Mouse (Mus musculus): ENCODE data around the gene Gm14226.
"Not testable (repeated sequence)": the region's sequence is repeated elsewhere in the genome, so short reads cannot be mapped to it uniquely, and the experiment has no call there.

The Gm14226 gene

GRCm38 (mm10) chr2:155047452-155048178 is 29.5 kb downstream of the Gm14226 start:
- DNase-seq (ENCODE audit: low spot score) = no peak

GRCm38 (mm10) chr2:155050108-155050503 is 32.0 kb downstream of the Gm14226 start:
- peak; percentile 16 for DNase-seq (ENCODE audit: low spot score)

GRCm38 (mm10) chr2:155050504-155051236 is 32.6 kb downstream of the Gm14226 start:
- peak; percentile 95 for DNase-seq (ENCODE audit: low spot score)

GRCm38 (mm10) chr2:155051622-155052351 is 33.7 kb downstream of the Gm14226 start:
- DNase-seq (ENCODE audit: low spot score) = no peak

GRCm38 (mm10) chr2:155052681-155053080 is 34.6 kb downstream of the Gm14226 start:
- no peak for DNase-seq (ENCODE audit: low spot score)

- DNase-seq (ENCODE audit: low spot score) = not testable (repeated sequence)
Observed at GRCm38 (mm10) chr2:155053512-155053911, 35.4 kb downstream of the Gm14226 start.

GRCm38 (mm10) chr2:155054672-155055071 is 36.6 kb downstream of the Gm14226 start:
- no peak for DNase-seq (ENCODE audit: low spot score)

GRCm38 (mm10) chr2:155056076-155056578 is 38.1 kb downstream of the Gm14226 start:
- no peak for DNase-seq (ENCODE audit: low spot score)

- DNase-seq (ENCODE audit: low spot score) = no peak
Observed at GRCm38 (mm10) chr2:155057361-155057760, 39.3 kb downstream of the Gm14226 start.

GRCm38 (mm10) chr2:155071027-155071426 is 53.0 kb downstream of the Gm14226 start:
- no peak for DNase-seq (ENCODE audit: low spot score)

GRCm38 (mm10) chr2:155072353-155073145 is 54.5 kb downstream of the Gm14226 start:
- DNase-seq (ENCODE audit: low spot score) = no peak

GRCm38 (mm10) chr2:155073347-155073746 is 55.3 kb downstream of the Gm14226 start:
- no peak for DNase-seq (ENCODE audit: low spot score)

- peak; percentile 90 for DNase-seq (ENCODE audit: low spot score)
Observed at GRCm38 (mm10) chr2:155073978-155074765, 56.1 kb downstream of the Gm14226 start, which contains the start of gene Ahcy. Gene Ahcy (minus strand): TSS chr2:155074497.

GRCm38 (mm10) chr2:155074766-155075330 is 56.8 kb downstream of the Gm14226 start:
- DNase-seq (ENCODE audit: low spot score) = no peak

GRCm38 (mm10) chr2:155075649-155076048 is 57.6 kb downstream of the Gm14226 start:
- DNase-seq (ENCODE audit: low spot score) = no peak
